Mouse (Mus musculus): Measurements from ENCODE around the gene Pxt1. TPM values are rescaled to one million over a fixed set of nuclear protein-coding genes. Genes with fewer than 3 reads are reported as not detected.

The Pxt1 gene
- polyA plus RNA-seq, 1 experiment from 2014 or later, result 0.51 TPM

GRCm38 (mm10) chr17:28928004-28928403 is 15.6 kb downstream of the Pxt1 start:
- no peak overlapping the region for H3K9ac ChIP-seq
- no peak for ATAC-seq
- H3K36me3 ChIP-seq, result no peaks in the 10 kb centered on the region
- peak overlapping the region; percentile 98 for H3K27ac ChIP-seq
- H3K9me3 ChIP-seq (replicated peaks), result no peaks in the 10 kb centered on the region
- peaks cover 63% of the 10 kb centered on the region for H3K4me1 ChIP-seq
- 0 out of 2 replicates have a peak, but pooled peaks cover under 1% of the 10 kb centered on the region for H3K27me3 ChIP-seq (replicated peaks)
- no peak overlapping the region for H3K4me3 ChIP-seq
- no peak overlapping the region for H3K4me2 ChIP-seq
- WGBS (ENCODE audit: insufficient replicate concordance), result 74% methylated on average over 9 of the region's 9 CpGs

- 34% methylated on average over 15 of the region's 15 CpGs for WGBS (ENCODE audit: insufficient replicate concordance)
- Histone ChIP-seq H3K4me2 (no peak overlapping the region), H3K27me3 (replicated peaks) (0 out of 2 replicates have a peak, but pooled peaks cover 5% of the 10 kb centered on the region), H3K4me1 (peaks cover 60% of the 10 kb centered on the region), H3K27ac (peak overlapping the region; percentile 98), H3K36me3 (no peaks in the 10 kb centered on the region), H3K9me3 (replicated peaks) (no peaks in the 10 kb centered on the region), H3K4me3 (no peak overlapping the region), H3K9ac (no peak overlapping the region)
- no peak for ATAC-seq
These were observed 16.6 kb downstream of the Pxt1 start for GRCm38 (mm10) chr17:28926866-28927635.

GRCm38 (mm10) chr17:28926380-28926779 is 17.3 kb downstream of the Pxt1 start:
- no peak overlapping the region for H3K4me3 ChIP-seq
- H3K4me1 ChIP-seq, result peaks cover 57% of the 10 kb centered on the region
- 0 out of 2 replicates have a peak overlapping the region, but pooled peaks have one; percentile 2 for H3K4me2 ChIP-seq
- no peaks in the 10 kb centered on the region for H3K9me3 ChIP-seq (replicated peaks)
- H3K36me3 ChIP-seq, result no peaks in the 10 kb centered on the region
- 0 out of 2 replicates have a peak, but pooled peaks cover 6% of the 10 kb centered on the region for H3K27me3 ChIP-seq (replicated peaks)
- ATAC-seq, result no peak
- no peak overlapping the region for H3K27ac ChIP-seq
- WGBS (ENCODE audit: insufficient replicate concordance), result 12% methylated on average over 13 of the region's 13 CpGs
- no peak overlapping the region for H3K9ac ChIP-seq

- H3K4me1 ChIP-seq, result peaks cover 52% of the 10 kb centered on the region
- no peaks in the 10 kb centered on the region for H3K9me3 ChIP-seq (replicated peaks)
- no peak overlapping the region for H3K9ac ChIP-seq
- no peak overlapping the region for H3K4me2 ChIP-seq
- WGBS (ENCODE audit: insufficient replicate concordance), result 72% methylated on average over 8 of the region's 8 CpGs
- ATAC-seq, result no peak
- 0 out of 2 replicates have a peak, but pooled peaks cover 13% of the 10 kb centered on the region for H3K27me3 ChIP-seq (replicated peaks)
- no peak overlapping the region for H3K27ac ChIP-seq
- no peak overlapping the region for H3K4me3 ChIP-seq
- H3K36me3 ChIP-seq, result no peaks in the 10 kb centered on the region
These were observed 18.6 kb downstream of the Pxt1 start for GRCm38 (mm10) chr17:28924957-28925595.

GRCm38 (mm10) chr17:28922096-28922495 is 21.5 kb downstream of the Pxt1 start:
- 23% methylated on average over 6 of the region's 6 CpGs for WGBS (ENCODE audit: insufficient replicate concordance)

GRCm38 (mm10) chr17:28921086-28921485 is 22.6 kb downstream of the Pxt1 start:
- Histone ChIP-seq H3K4me3 (no peak overlapping the region), H3K27me3 (replicated peaks) (0 out of 2 replicates have a peak, but pooled peaks cover 13% of the 10 kb centered on the region), H3K4me1 (peaks cover 13% of the 10 kb centered on the region; the same call in 1 of the 2 replicates), H3K27ac (no peak overlapping the region), H3K9ac (no peak overlapping the region; the same call in 1 of the 2 replicates), H3K36me3 (no peaks in the 10 kb centered on the region), H3K4me2 (no peak overlapping the region), H3K9me3 (replicated peaks) (no peaks in the 10 kb centered on the region)
- 51% methylated on average over 8 of the region's 8 CpGs for WGBS (ENCODE audit: insufficient replicate concordance)
- ATAC-seq, result no peak

More at GRCm38 (mm10) chr17:28922096-28922495, 21.5 kb downstream of the Pxt1 start:
- H3K4me3 ChIP-seq, result no peak overlapping the region
- no peaks in the 10 kb centered on the region for H3K36me3 ChIP-seq
- no peak for ATAC-seq
- 0 out of 2 replicates have a peak overlapping the region, but pooled peaks have one; percentile 17 for H3K9ac ChIP-seq
- H3K4me1 ChIP-seq, result peaks cover 23% of the 10 kb centered on the region
- H3K27ac ChIP-seq, result no peak overlapping the region
- no peaks in the 10 kb centered on the region for H3K9me3 ChIP-seq (replicated peaks)
- H3K4me2 ChIP-seq, result no peak overlapping the region
- 0 out of 2 replicates have a peak, but pooled peaks cover 13% of the 10 kb centered on the region for H3K27me3 ChIP-seq (replicated peaks)

- H3K9ac ChIP-seq, result no peak overlapping the region
- ATAC-seq, result no peak
- H3K4me1 ChIP-seq, result peaks cover 8% of the 10 kb centered on the region; the same call in 1 of the 2 replicates
- no peak overlapping the region for H3K4me3 ChIP-seq
- 92% methylated on average over 1 of the region's 1 CpGs for WGBS (ENCODE audit: insufficient replicate concordance)
- no peak overlapping the region for H3K27ac ChIP-seq
- no peak overlapping the region for H3K4me2 ChIP-seq
- H3K27me3 ChIP-seq (replicated peaks), result peaks cover 19% of the 10 kb centered on the region; the same call in 1 of the 2 replicates
- H3K36me3 ChIP-seq, result no peaks in the 10 kb centered on the region
- no peaks in the 10 kb centered on the region for H3K9me3 ChIP-seq (replicated peaks)
These were observed 27.1 kb downstream of the Pxt1 start for GRCm38 (mm10) chr17:28916520-28916919.

- 58% methylated on average over 12 of the region's 12 CpGs for WGBS (ENCODE audit: insufficient replicate concordance)
- Histone ChIP-seq H3K27me3 (replicated peaks) (peaks cover 16% of the 10 kb centered on the region), H3K27ac (no peak within 1 kb of the TSS), H3K4me1 (no peaks in the 10 kb centered on the region), H3K9ac (no peak within 1 kb of the TSS), H3K36me3 (no peaks in the 10 kb centered on the region), H3K4me3 (no peak within 1 kb of the TSS), H3K9me3 (replicated peaks) (no peaks in the 10 kb centered on the region), H3K4me2 (no peak within 1 kb of the TSS)
- no peak for ATAC-seq
These were observed 28.5 kb downstream of the Pxt1 start, which contains the start of gene 4930539E08Rik for GRCm38 (mm10) chr17:28915060-28915628. Gene 4930539E08Rik, minus strand, starts transcription at chr17:28915324.

- H3K27me3 ChIP-seq (replicated peaks), result peaks cover 29% of the 10 kb centered on the region
- H3K4me2 ChIP-seq, result no peak overlapping the region
- WGBS (ENCODE audit: insufficient replicate concordance), result 74% methylated on average over 6 of the region's 6 CpGs
- no peaks in the 10 kb centered on the region for H3K9me3 ChIP-seq (replicated peaks)
- no peak for ATAC-seq
- no peak overlapping the region for H3K27ac ChIP-seq
- no peaks in the 10 kb centered on the region for H3K36me3 ChIP-seq
- no peak overlapping the region for H3K4me3 ChIP-seq
- H3K9ac ChIP-seq, result no peak overlapping the region
- H3K4me1 ChIP-seq, result peaks cover 8% of the 10 kb centered on the region
These were observed 29.7 kb downstream of the Pxt1 start for GRCm38 (mm10) chr17:28913940-28914339.

- ATAC-seq, result no peak
- Histone ChIP-seq H3K27ac (no peak overlapping the region), H3K4me2 (no peak overlapping the region), H3K4me3 (no peak overlapping the region), H3K9me3 (replicated peaks) (no peaks in the 10 kb centered on the region), H3K9ac (no peak overlapping the region), H3K27me3 (replicated peaks) (peaks cover 36% of the 10 kb centered on the region), H3K4me1 (peaks cover 12% of the 10 kb centered on the region), H3K36me3 (no peaks in the 10 kb centered on the region)
- WGBS (ENCODE audit: insufficient replicate concordance), result 56% methylated on average over 5 of the region's 5 CpGs
These were observed 30.4 kb downstream of the Pxt1 start for GRCm38 (mm10) chr17:28913200-28913599.

- no peaks in the 10 kb centered on the region for H3K36me3 ChIP-seq
- no peak overlapping the region for H3K9ac ChIP-seq
- H3K4me3 ChIP-seq, result no peak overlapping the region
- H3K4me2 ChIP-seq, result peak overlapping the region; percentile 62
- peaks cover 52% of the 10 kb centered on the region for H3K27me3 ChIP-seq (replicated peaks)
- ATAC-seq, result peak; percentile 30; the same call in 1 of the 2 replicates
- no peak overlapping the region for H3K27ac ChIP-seq
- 38% methylated on average over 7 of the region's 7 CpGs for WGBS (ENCODE audit: insufficient replicate concordance)
- H3K4me1 ChIP-seq, result peaks cover 12% of the 10 kb centered on the region
- H3K9me3 ChIP-seq (replicated peaks), result no peaks in the 10 kb centered on the region
These were observed 33.5 kb downstream of the Pxt1 start for GRCm38 (mm10) chr17:28910139-28910538.
